25 mouse cellular contexts compared by ENCODE assay signal in genomic region chr15:24422333-24422942, GRCm38 (mm10).
"Had no signal": no experiment of that assay in that cellular context is flagged by ENCODE, and none has a peak within 500 bp of the region (broad histone marks: within the 10 kb centered on the region; RNA-seq: fewer than 3 reads in every experiment).

No protein-coding gene starts in this region.

- H3K27me3 ChIP-seq: heart, embryonic 13.5 days; heart, embryonic 15.5 days; hindbrain, embryonic 13.5 days; hindbrain, embryonic 15.5 days; kidney, embryonic 15.5 days; limb, embryonic 13.5 days; limb, embryonic 15.5 days; liver, embryonic 12.5 days had no signal

- H3K27ac ChIP-seq: heart, adult 2 months; heart, embryonic 13.5 days; heart, embryonic 15.5 days; hindbrain, embryonic 13.5 days; hindbrain, embryonic 15.5 days; hindbrain, postnatal 0 days; kidney, embryonic 15.5 days; kidney, postnatal 0 days; limb, embryonic 13.5 days; limb, embryonic 15.5 days; liver, embryonic 12.5 days had no signal

- H3K4me3 ChIP-seq: heart, adult 2 months; heart, embryonic 13.5 days; heart, embryonic 15.5 days; hindbrain, embryonic 13.5 days; hindbrain, embryonic 15.5 days; kidney, embryonic 15.5 days; limb, embryonic 13.5 days; limb, embryonic 15.5 days; liver, embryonic 12.5 days had no signal

- H3K9ac ChIP-seq: heart, embryonic 13.5 days; heart, embryonic 15.5 days; hindbrain, embryonic 13.5 days; hindbrain, embryonic 15.5 days; kidney, embryonic 15.5 days; limb, embryonic 13.5 days; limb, embryonic 15.5 days; liver, embryonic 12.5 days had no signal

- H3K9me3 ChIP-seq: heart, embryonic 13.5 days; hindbrain, embryonic 13.5 days; hindbrain, embryonic 15.5 days; kidney, embryonic 15.5 days; limb, embryonic 13.5 days; limb, embryonic 15.5 days; liver, embryonic 12.5 days had no signal

- H3K36me3 ChIP-seq: heart, embryonic 13.5 days; heart, embryonic 15.5 days; hindbrain, embryonic 13.5 days; hindbrain, embryonic 15.5 days; kidney, embryonic 15.5 days; limb, embryonic 13.5 days; limb, embryonic 15.5 days; liver, embryonic 12.5 days had no signal

- DNase-seq: gastrocnemius, postnatal 14 days; gastrocnemius, postnatal 36 days; heart, adult 2 months; heart, postnatal 14 days; heart, postnatal 36 days; kidney, adult 11 months; kidney, adult 2 months; kidney, adult 9 months; kidney, postnatal 14 days; kidney, postnatal 36 days; layer of hippocampus, adult 9-11 months; layer of hippocampus, postnatal 36 days; left cerebral cortex, postnatal 4 days had no signal

- H3K4me1 ChIP-seq: heart, embryonic 13.5 days; heart, embryonic 15.5 days; hindbrain, embryonic 13.5 days; hindbrain, embryonic 15.5 days; kidney, embryonic 15.5 days; limb, embryonic 13.5 days; limb, embryonic 15.5 days; liver, embryonic 12.5 days had no signal

- ATAC-seq: hindbrain, postnatal 0 days; intestine, embryonic 16.5 days; liver, embryonic 12.5 days had no signal

- H3K4me2 ChIP-seq: heart, embryonic 11.5 days; heart, embryonic 13.5 days; heart, embryonic 15.5 days; hindbrain, embryonic 13.5 days; hindbrain, embryonic 15.5 days; kidney, embryonic 15.5 days; limb, embryonic 13.5 days; limb, embryonic 15.5 days; liver, embryonic 12.5 days had no signal
